Mouse (Mus musculus): ENCODE data around the gene Kif5a.

DNA sequence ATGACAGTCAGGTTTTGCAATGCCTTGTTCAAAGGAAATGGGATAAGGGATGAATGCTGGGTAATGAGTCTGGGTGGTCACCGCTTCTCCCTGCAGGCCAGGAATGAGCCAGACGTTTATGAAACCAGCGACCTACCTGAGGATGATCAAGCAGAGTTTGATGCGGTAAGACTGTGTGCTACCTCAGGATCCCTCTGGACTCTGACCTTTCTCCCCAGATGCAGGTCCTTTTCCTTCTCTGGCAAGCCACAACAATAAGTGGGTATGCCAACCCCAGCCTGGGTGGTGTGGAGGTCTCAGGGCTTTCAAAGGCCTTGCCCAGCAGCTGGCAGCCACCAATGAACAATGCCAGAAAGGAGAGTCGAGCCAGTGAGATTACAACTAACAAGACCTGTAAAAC is 4.2 kb upstream of the Kif5a start:
- TF ChIP-seq CTCF (IDR thresholded peaks at IDR 0.05; ENCODE audit: low read depth) (no peak), EP300 (IDR thresholded peaks at IDR 0.05; ENCODE audit: low read depth) (no peak)

All from liver, embryonic 14.5 days (tissue).